Mouse (Mus musculus) spleen, postnatal 10 days (tissue): ENCODE measurements around the gene Cd55.
"Not testable (repeated sequence)": the region's sequence is repeated elsewhere in the genome, so short reads cannot be mapped to it uniquely, and the experiment has no call there.

ENCODE experiments used
- DNase-seq, 2 experiments: peaks; one replicate each; pipeline ENCODE4 v3.0.0; 2021 to 2022; ENCODE audit warnings: low spot score in 2 of 2

The Cd55 gene

GRCm38 (mm10) chr1:130462084-130462861 lies at the start of gene Cd55:
Gene Cd55 (minus strand): TSS chr1:130462744.
- peak; percentile 95 to 97 for DNase-seq

- no peak for DNase-seq
Observed at GRCm38 (mm10) chr1:130511823-130512370, 49.4 kb upstream of the Cd55 start.

- DNase-seq, result no peak
Observed at GRCm38 (mm10) chr1:130508957-130509350, 46.4 kb upstream of the Cd55 start.

GRCm38 (mm10) chr1:130508030-130508956 lies 45.7 kb upstream of the Cd55 start:
- DNase-seq, result no peak

- DNase-seq, result no peak
Observed at GRCm38 (mm10) chr1:130507408-130507807, 44.9 kb upstream of the Cd55 start.

- no peak for DNase-seq
Observed at GRCm38 (mm10) chr1:130499962-130500361, 37.4 kb upstream of the Cd55 start.

- no peak for DNase-seq
Observed at GRCm38 (mm10) chr1:130498331-130498730, 35.8 kb upstream of the Cd55 start.

GRCm38 (mm10) chr1:130486816-130487545 lies 24.4 kb upstream of the Cd55 start:
- DNase-seq, result no peak

GRCm38 (mm10) chr1:130485828-130486620 lies 23.5 kb upstream of the Cd55 start:
- DNase-seq, result no peak

GRCm38 (mm10) chr1:130485376-130485775 lies 22.8 kb upstream of the Cd55 start:
- no peak for DNase-seq

- peak in 1 of 2 experiments; percentile 55 for DNase-seq
Observed at GRCm38 (mm10) chr1:130474936-130475335, 12.4 kb upstream of the Cd55 start.

GRCm38 (mm10) chr1:130474226-130474625 lies 11.7 kb upstream of the Cd55 start:
- DNase-seq, result peak in 1 of 2 experiments; percentile 23

- no peak for DNase-seq
Observed at GRCm38 (mm10) chr1:130470074-130470473, 7.5 kb upstream of the Cd55 start.

- DNase-seq, result no peak
Observed at GRCm38 (mm10) chr1:130467453-130467852, 4.9 kb upstream of the Cd55 start.

- DNase-seq, result no peak
Observed at GRCm38 (mm10) chr1:130464173-130464572, 1.6 kb upstream of the Cd55 start.

- no peak for DNase-seq
Observed at GRCm38 (mm10) chr1:130462867-130463266, 323 bp upstream of the Cd55 start.

- no peak for DNase-seq
Observed at GRCm38 (mm10) chr1:130455111-130455510, 7.4 kb downstream of the Cd55 start.

- DNase-seq, result not testable (repeated sequence)
Observed at GRCm38 (mm10) chr1:130442930-130443329, 19.6 kb downstream of the Cd55 start.

GRCm38 (mm10) chr1:130430920-130431319 lies 31.6 kb downstream of the Cd55 start:
- DNase-seq, result no peak

- not testable (repeated sequence) for DNase-seq
Observed at GRCm38 (mm10) chr1:130428667-130429066, 33.9 kb downstream of the Cd55 start.
